Mouse (Mus musculus) midbrain, embryonic 13.5 days (tissue): ENCODE data around the gene Zfand3. TPM values are rescaled to one million over a fixed set of nuclear protein-coding genes. Genes with fewer than 3 reads are reported as not detected.

ENCODE experiments used
- ATAC-seq: fragments of 200-750 bp; cut with Nextera tagmentation; 2 replicates; pipeline ENCODE4 v1.8.0; 2017; ENCODE audit warnings: mild to moderate bottlenecking, moderate TSS enrichment, moderate library complexity
- H3K27ac ChIP-seq: fragments of 300-500 bp; sonication (generic); 2 replicates; pipeline ENCODE4 v1.5.1; 2015; ENCODE audit warnings: inconsistent platforms, mild to moderate bottlenecking, moderate library complexity
- H3K27me3 ChIP-seq: fragments of 300-500 bp; sonication (generic); 2 replicates; pipeline ENCODE4 v1.6.1; 2015; ENCODE audit warnings: mild to moderate bottlenecking, inconsistent platforms
- H3K36me3 ChIP-seq: fragments of 300-500 bp; sonication (generic); 2 replicates; pipeline ENCODE4 v1.6.1; 2015; ENCODE audit warnings: mild to moderate bottlenecking, inconsistent platforms
- H3K4me1 ChIP-seq: fragments of 300-500 bp; sonication (generic); replicated peaks from 2 replicates; pipeline ENCODE4 v1.6.1; 2015; ENCODE audit warnings: inconsistent platforms
- H3K4me2 ChIP-seq: fragments of 300-500 bp; sonication (generic); replicated peaks from 2 replicates; pipeline ENCODE4 v1.6.1; 2015; ENCODE audit warnings: moderate library complexity, mild to moderate bottlenecking, inconsistent platforms
- H3K4me3 ChIP-seq: fragments of 300-500 bp; sonication (generic); replicated peaks from 2 replicates; pipeline ENCODE4 v1.5.1; 2015; ENCODE audit warnings: mild to moderate bottlenecking, inconsistent platforms
- H3K9ac ChIP-seq: fragments of 300-500 bp; sonication (generic); replicated peaks from 2 replicates; pipeline ENCODE4 v1.6.1; 2015; ENCODE audit warnings: mild to moderate bottlenecking, inconsistent platforms
- H3K9me3 ChIP-seq: fragments of 300-500 bp; sonication (generic); 2 replicates; pipeline ENCODE4 v1.6.1; 2016; ENCODE audit warnings: mild to moderate bottlenecking, inconsistent platforms
- WGBS: fragments of 180-500 bp; shearing (Covaris S2); methylation state at CpG from one replicate; pipeline ENCODE4 v1.1.7; 2015; 5-methylcytosine and 5-hydroxymethylcytosine counted together
- polyA plus RNA-seq: library from polyadenylated mRNA; unstranded; fragments of >200 nt; fragmentation: Nextera tagmentation; extraction: Ambion mirVana; gene quantifications from 2 replicates; pipeline ENCODE4 v1.2.1, GENCODE M21; 2015

Zfand3 gene
- polyA plus RNA-seq, 1 experiment from 2014 or later = 85.4 TPM

DNA sequence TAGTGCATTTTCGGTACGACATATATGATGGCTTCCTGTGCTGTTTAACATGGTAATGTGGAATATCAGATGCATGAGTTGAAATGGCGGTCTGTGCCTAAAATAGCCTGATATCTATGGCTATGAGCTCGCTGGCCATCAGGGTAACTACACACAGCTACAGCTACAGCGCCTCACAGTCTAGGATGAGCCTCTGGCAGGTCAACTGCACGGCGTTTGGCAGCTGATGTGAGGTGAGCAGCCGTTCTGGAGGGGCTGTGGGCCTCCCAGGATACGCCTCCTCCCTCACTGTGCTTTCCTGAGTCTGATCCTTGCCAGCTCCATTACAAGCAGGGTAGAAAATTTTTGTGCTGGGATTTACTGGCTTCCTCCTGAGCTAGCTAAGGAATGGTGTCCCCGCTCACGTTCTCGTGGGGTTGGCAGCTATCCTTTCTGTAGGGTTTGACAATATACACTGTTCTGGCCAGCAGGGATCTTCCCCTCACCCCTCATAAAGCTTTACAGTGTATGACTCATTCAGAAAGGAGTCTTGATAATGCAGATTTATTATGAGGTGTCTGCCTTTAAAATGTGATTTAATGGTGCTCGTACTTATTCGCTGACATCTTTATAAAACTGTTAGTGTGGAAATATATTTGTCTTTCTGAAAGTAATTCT lies 240.2 kb downstream of the Zfand3 start:
- no peaks in the 10 kb centered on the region for H3K36me3 ChIP-seq
- H3K4me1 ChIP-seq = peaks cover 57% of the 10 kb centered on the region
- peak; percentile 57; the same call in 1 of the 2 replicates for ATAC-seq
- H3K4me2 ChIP-seq = no peak overlapping the region
- H3K4me3 ChIP-seq = no peak overlapping the region
- peak overlapping the region; percentile 4; the same call in 1 of the 2 replicates for H3K27ac ChIP-seq
- 61% methylated on average over 14 of the region's 14 CpGs for WGBS
- no peaks in the 10 kb centered on the region for H3K27me3 ChIP-seq
- no peaks in the 10 kb centered on the region for H3K9me3 ChIP-seq
- H3K9ac ChIP-seq = no peak overlapping the region

- H3K27ac ChIP-seq = peak overlapping the region; percentile 66
- H3K9ac ChIP-seq = no peak overlapping the region
- 75% methylated on average over 10 of the region's 10 CpGs for WGBS
- H3K4me1 ChIP-seq = peaks cover 61% of the 10 kb centered on the region
- ATAC-seq = no peak; the same call in 1 of the 2 replicates
- no peaks in the 10 kb centered on the region for H3K9me3 ChIP-seq
- no peaks in the 10 kb centered on the region for H3K36me3 ChIP-seq
- no peak overlapping the region for H3K4me3 ChIP-seq
- H3K27me3 ChIP-seq = no peaks in the 10 kb centered on the region
- H3K4me2 ChIP-seq = no peak overlapping the region
These were observed 240.8 kb downstream of the Zfand3 start for GRCm38 (mm10) chr17:30245308-30245706.

DNA sequence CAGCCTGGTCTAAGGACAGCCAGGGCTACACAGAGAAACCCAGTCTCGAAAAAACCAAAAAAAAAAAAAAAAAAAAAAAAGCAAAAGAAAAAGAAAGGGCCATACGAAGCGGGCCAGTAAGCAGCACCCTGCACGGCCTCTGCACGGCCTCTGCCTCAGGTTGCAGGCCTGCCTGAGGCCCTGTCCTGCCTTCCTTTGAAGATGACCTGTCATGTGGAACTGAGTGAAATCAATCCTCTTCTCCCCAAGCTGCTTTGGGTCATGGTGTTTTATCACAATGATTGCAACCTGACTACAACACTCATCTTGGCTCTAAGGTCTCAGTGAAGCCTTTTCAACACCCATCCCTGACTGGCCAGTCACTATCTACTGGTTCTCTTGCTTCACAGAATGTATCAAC lies 248.5 kb downstream of the Zfand3 start:
- no peak overlapping the region for H3K4me2 ChIP-seq
- no peaks in the 10 kb centered on the region for H3K9me3 ChIP-seq
- 39% methylated on average over 5 of the region's 5 CpGs for WGBS
- no peaks in the 10 kb centered on the region for H3K36me3 ChIP-seq
- no peaks in the 10 kb centered on the region for H3K27me3 ChIP-seq
- no peak overlapping the region for H3K27ac ChIP-seq
- no peak for ATAC-seq
- H3K4me3 ChIP-seq = no peak overlapping the region
- no peak overlapping the region for H3K9ac ChIP-seq
- H3K4me1 ChIP-seq = peaks cover 49% of the 10 kb centered on the region

GRCm38 (mm10) chr17:30253924-30254323 lies 249.4 kb downstream of the Zfand3 start:
- peaks cover 58% of the 10 kb centered on the region for H3K4me1 ChIP-seq
- no peak overlapping the region for H3K9ac ChIP-seq
- 27% methylated on average over 7 of the region's 7 CpGs for WGBS
- H3K27ac ChIP-seq = no peak overlapping the region
- ATAC-seq = peak; percentile 12; the same call in 1 of the 2 replicates
- H3K4me2 ChIP-seq = no peak overlapping the region
- H3K4me3 ChIP-seq = no peak overlapping the region
- H3K27me3 ChIP-seq = no peaks in the 10 kb centered on the region
- H3K36me3 ChIP-seq = no peaks in the 10 kb centered on the region
- H3K9me3 ChIP-seq = no peaks in the 10 kb centered on the region

DNA sequence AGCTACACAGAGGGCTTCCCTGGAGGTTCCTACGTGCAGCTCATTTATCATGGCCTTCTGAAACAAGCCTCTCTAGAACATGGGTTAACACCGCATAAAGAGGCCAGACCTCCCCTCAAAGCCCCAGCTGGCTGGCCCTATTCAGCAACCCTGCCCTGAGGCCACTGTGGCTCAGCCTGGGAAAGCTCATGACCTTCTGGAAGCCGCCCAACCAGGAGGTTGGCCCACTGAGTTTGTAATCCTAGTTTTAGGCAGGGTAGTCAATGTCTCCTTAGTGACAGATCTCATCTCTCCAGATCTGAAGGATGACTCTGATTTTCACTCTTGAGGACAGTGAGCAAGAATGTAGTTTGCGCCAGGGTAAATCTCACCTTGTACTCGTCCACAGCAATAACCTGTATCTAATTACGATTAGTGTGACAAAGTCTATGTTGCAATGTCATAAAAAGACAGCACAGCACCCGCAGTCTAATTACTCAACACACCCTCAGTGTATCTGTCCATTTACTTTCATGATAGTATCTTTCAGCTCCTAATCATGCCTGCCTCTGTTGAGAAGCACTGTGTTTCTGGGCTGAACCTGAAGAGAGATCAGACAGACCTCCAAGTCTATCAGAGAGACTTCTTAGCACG lies 251.5 kb downstream of the Zfand3 start:
- Histone ChIP-seq H3K4me2 (no peak overlapping the region), H3K9me3 (no peaks in the 10 kb centered on the region), H3K27me3 (no peaks in the 10 kb centered on the region), H3K36me3 (no peaks in the 10 kb centered on the region), H3K4me3 (no peak overlapping the region), H3K27ac (peak overlapping the region; percentile 42), H3K4me1 (peaks cover 67% of the 10 kb centered on the region), H3K9ac (no peak overlapping the region)
- no peak for ATAC-seq
- WGBS = 67% methylated on average over 8 of the region's 8 CpGs

DNA sequence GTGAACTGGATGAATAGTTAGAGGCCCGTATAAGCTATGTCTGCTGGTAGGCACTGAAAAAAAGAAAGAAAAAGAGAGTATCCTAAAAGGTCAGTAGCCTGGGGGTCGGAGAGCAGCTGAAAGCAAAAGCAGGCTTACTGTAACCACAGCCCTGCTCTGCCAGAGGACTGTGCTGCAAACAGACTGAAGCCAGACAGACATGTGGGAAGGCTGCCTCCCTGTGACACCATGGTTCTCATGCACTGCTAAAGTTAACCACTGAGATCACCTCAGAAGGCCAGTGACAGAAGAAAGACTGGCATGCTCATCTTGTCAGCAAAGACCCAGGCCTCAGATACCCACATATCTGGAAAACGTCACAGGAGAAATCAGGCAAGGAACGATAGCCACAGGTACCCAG lies 253.9 kb downstream of the Zfand3 start:
- 70% methylated on average over 4 of the region's 4 CpGs for WGBS
- H3K4me2 ChIP-seq = no peak overlapping the region
- H3K27me3 ChIP-seq = no peaks in the 10 kb centered on the region
- H3K4me1 ChIP-seq = peaks cover 91% of the 10 kb centered on the region
- no peak overlapping the region for H3K9ac ChIP-seq
- no peak overlapping the region for H3K27ac ChIP-seq
- H3K4me3 ChIP-seq = no peak overlapping the region
- no peaks in the 10 kb centered on the region for H3K36me3 ChIP-seq
- no peaks in the 10 kb centered on the region for H3K9me3 ChIP-seq
- ATAC-seq = no peak

DNA sequence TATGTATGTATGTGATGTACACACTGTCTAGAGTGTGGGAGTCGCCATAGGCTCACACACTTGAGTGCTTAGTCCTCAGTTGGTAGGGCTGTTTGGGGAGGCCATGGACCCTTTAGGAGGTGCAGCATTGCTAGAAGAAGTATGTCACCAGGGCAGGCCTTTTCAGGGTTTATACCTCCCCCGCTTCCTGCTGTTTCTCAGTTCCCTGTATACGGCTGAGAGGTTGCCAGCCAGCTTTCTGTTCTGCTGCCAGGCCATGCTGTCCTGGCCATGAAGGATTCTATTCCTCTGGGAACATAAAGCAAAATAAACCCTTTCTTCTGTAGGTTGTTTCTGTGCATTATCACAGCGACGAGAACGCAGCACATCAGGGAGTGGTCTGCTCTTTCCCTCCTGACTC lies 255.4 kb downstream of the Zfand3 start:
- Histone ChIP-seq H3K9ac (no peak overlapping the region), H3K36me3 (no peaks in the 10 kb centered on the region), H3K4me1 (peaks cover 79% of the 10 kb centered on the region), H3K9me3 (no peaks in the 10 kb centered on the region), H3K27me3 (no peaks in the 10 kb centered on the region), H3K27ac (no peak overlapping the region), H3K4me2 (no peak overlapping the region), H3K4me3 (no peak overlapping the region)
- no peak for ATAC-seq
- WGBS = 80% methylated on average over 6 of the region's 6 CpGs

Other genes starting within 250 kb of the Zfand3 start
- 11.7 and 14.7 TPM in 2 replicates for gene Mdga1, start 34.6 kb upstream of the Zfand3 start, polyA plus RNA-seq